Mouse (Mus musculus) splenic B cell, adult 2 months (primary cell): ENCODE results near the gene Frs2.
A peak's percentile ranks its signal among the peaks of the same experiment; 100 is the strongest.

Source experiments
- DNase-seq: peaks from one replicate; pipeline ENCODE4 v3.0.0-alpha.2; 2011; ENCODE audit warnings: low read depth, low spot score
- H3K27me3 ChIP-seq: 2 replicates; pipeline ENCODE4 v1.6.1; 2012; ENCODE audit warnings: mild to moderate bottlenecking, low read length, moderate library complexity, mixed read lengths; ENCODE audit not compliant: control insufficient read depth, poor library complexity, insufficient read depth, severe bottlenecking
- H3K36me3 ChIP-seq: 2 replicates; pipeline ENCODE4 v1.6.1; 2012; ENCODE audit warnings: mild to moderate bottlenecking, low read length, moderate library complexity, mixed read lengths; ENCODE audit not compliant: control insufficient read depth, poor library complexity, insufficient read depth, severe bottlenecking

Gene Frs2

GRCm38 (mm10) chr10:117148361-117149003, at the start of gene Frs2:
Frs2 (minus strand) TSS chr10:117148534.
- H3K27me3 ChIP-seq = no peaks in the 10 kb centered on the region; the same call in 1 of the 2 replicates

DNA sequence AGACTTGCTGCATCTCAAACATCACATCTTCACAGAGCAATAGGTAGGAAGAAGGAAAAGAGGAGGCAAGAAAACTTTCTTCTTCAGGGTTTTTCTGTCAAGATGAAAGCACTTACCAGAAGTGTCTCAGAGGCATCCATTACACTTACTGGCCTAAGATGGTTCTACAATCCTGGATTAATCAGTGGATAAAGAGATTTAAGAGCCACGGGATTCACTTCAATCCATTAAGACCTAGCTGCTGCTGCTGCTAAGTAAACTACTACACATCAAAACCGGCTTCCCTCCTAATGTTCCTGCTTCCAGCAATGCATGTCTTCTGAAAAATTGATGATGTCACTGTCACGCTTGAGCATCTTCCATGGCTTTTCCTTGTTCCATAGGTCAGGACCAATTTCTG, 48.4 kb upstream of the Frs2 start:
- DNase-seq = no peak
- Histone ChIP-seq H3K36me3 (no peaks in the 10 kb centered on the region), H3K27me3 (no peaks in the 10 kb centered on the region)

More at GRCm38 (mm10) chr10:117148361-117149003, at the start of gene Frs2:
- DNase-seq = peak; percentile 93
- H3K36me3 ChIP-seq = no peaks in the 10 kb centered on the region

DNA sequence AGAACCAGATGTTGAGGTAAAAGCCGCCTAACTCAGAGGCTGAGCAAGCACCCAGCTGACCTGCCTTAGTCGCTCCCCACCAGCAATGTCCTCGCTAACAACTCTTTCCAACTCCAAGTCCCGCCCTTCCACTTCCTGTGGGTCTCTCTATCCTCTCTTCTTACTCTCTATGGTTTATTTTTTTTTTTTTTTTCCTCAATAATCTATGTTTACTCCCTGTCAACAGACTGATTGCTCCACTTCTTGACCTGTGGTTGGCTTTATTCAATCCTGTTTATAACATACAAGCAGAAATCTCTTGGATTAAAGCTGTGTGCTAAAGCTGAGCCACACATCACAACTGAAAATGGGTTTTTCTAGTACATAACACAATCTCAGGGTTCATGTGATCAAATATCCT, 47.4 kb upstream of the Frs2 start:
- no peak for DNase-seq
- no peaks in the 10 kb centered on the region for H3K36me3 ChIP-seq
- H3K27me3 ChIP-seq = no peaks in the 10 kb centered on the region

- Histone ChIP-seq H3K36me3 (no peaks in the 10 kb centered on the region), H3K27me3 (no peaks in the 10 kb centered on the region)
- no peak for DNase-seq
Observed at GRCm38 (mm10) chr10:117195005-117195404, 46.7 kb upstream of the Frs2 start.

DNA sequence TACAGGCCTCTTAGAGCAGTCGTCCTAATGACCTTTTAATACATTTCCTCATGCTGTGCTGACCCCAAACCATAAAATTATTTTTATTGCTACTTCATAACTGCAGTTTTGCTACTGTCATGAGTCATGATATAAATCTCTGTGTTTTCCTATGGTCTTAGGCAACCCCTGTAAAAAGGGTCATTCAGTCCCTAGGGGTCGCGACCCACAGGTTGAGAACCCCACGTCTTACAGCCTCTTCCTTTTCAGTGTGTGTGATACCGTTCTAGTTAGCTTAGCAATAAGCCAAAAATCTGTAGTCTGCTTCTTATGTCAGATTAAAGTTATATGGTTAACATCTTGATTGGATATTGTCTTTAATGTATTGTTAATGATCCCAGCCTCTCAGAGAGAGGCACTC, 45.0 kb upstream of the Frs2 start:
- no peak for DNase-seq
- Histone ChIP-seq H3K36me3 (no peaks in the 10 kb centered on the region), H3K27me3 (no peaks in the 10 kb centered on the region)

- H3K27me3 ChIP-seq = no peaks in the 10 kb centered on the region
- no peaks in the 10 kb centered on the region for H3K36me3 ChIP-seq
- no peak for DNase-seq
Observed at GRCm38 (mm10) chr10:117185399-117186089, 37.2 kb upstream of the Frs2 start.

- no peak for DNase-seq
- Histone ChIP-seq H3K36me3 (no peaks in the 10 kb centered on the region), H3K27me3 (no peaks in the 10 kb centered on the region)
Observed at GRCm38 (mm10) chr10:117181098-117181497, 32.8 kb upstream of the Frs2 start.

- no peaks in the 10 kb centered on the region for H3K27me3 ChIP-seq
- no peaks in the 10 kb centered on the region for H3K36me3 ChIP-seq
- no peak for DNase-seq
Observed at GRCm38 (mm10) chr10:117174645-117175044, 26.3 kb upstream of the Frs2 start.

- no peak for DNase-seq
- H3K36me3 ChIP-seq = no peaks in the 10 kb centered on the region
- no peaks in the 10 kb centered on the region for H3K27me3 ChIP-seq
Observed at GRCm38 (mm10) chr10:117173566-117174438, 25.5 kb upstream of the Frs2 start.

GRCm38 (mm10) chr10:117173111-117173510, 24.8 kb upstream of the Frs2 start:
- no peaks in the 10 kb centered on the region for H3K27me3 ChIP-seq
- H3K36me3 ChIP-seq = no peaks in the 10 kb centered on the region
- no peak for DNase-seq

- H3K27me3 ChIP-seq = no peaks in the 10 kb centered on the region
- no peaks in the 10 kb centered on the region for H3K36me3 ChIP-seq
- DNase-seq = no peak
Observed at GRCm38 (mm10) chr10:117172069-117172468, 23.7 kb upstream of the Frs2 start.

- Histone ChIP-seq H3K36me3 (no peaks in the 10 kb centered on the region), H3K27me3 (no peaks in the 10 kb centered on the region)
- DNase-seq = no peak
Observed at GRCm38 (mm10) chr10:117166785-117167425, 18.6 kb upstream of the Frs2 start.

DNA sequence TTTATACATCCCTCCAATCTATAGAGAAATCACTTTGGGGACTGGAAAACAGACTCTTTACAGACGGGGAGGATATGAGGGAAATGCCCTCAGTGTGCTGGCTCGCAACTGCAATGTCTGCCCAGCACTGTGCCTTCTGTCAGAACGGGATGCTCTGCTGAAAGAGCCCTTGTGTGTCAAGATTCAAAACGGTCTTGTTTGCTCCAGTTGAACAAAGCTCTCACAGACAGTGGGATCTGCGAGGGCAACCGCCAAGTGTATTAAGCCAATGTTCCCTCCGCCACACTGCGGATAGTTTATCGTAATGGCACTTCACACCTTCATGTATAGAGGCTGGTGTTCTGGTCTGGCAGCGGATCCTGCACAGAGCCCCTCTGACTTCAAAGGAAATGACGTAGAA, 14.3 kb upstream of the Frs2 start:
- no peaks in the 10 kb centered on the region for H3K36me3 ChIP-seq
- no peak for DNase-seq
- H3K27me3 ChIP-seq = no peaks in the 10 kb centered on the region

DNA sequence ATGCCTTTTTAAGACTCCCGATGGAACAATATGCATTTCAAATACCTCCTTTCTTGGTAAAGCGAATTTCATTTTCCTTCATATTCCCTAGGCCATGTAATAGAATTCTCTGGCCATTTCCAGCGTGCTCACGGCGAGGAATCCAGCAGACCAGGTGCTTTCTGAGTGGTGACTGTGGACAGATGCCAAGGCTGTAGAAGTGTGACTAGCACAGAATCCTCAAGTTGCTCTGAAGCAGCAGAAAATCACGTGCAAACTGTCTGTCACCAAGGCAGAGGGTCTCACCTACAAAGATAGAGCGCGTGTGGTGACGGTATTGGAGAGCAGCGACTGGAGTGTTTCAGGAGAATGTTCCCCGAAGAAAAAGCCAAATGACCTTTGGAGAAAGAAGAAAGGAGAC, 11.8 kb upstream of the Frs2 start:
- no peak for DNase-seq
- no peaks in the 10 kb centered on the region for H3K36me3 ChIP-seq
- no peaks in the 10 kb centered on the region for H3K27me3 ChIP-seq
